Mouse (Mus musculus) stomach, embryonic 14.5 days (tissue): ENCODE results near the gene Arhgef28. TPM values are rescaled to one million over a fixed set of nuclear protein-coding genes. Genes with fewer than 3 reads are reported as not detected.

Experiments
- ATAC-seq: fragments of 200-750 bp; cut with Nextera tagmentation; 2 replicates; pipeline ENCODE4 v1.8.0; 2017; ENCODE audit warnings: low read depth, moderate TSS enrichment; ENCODE audit not compliant: insufficient number of reproducible peaks, insufficient read depth, low FRiP score
- H3K27ac ChIP-seq: fragments of 300-500 bp; sonication (generic); 2 replicates; pipeline ENCODE4 v1.5.1; 2014; ENCODE audit warnings: mild to moderate bottlenecking, low read length, moderate library complexity, mixed read lengths
- H3K27me3 ChIP-seq: fragments of 300-500 bp; sonication (generic); 2 replicates; pipeline ENCODE4 v1.6.1; 2014; ENCODE audit warnings: low read length, control low read depth, mixed read lengths; ENCODE audit not compliant: control insufficient read depth, insufficient read depth
- H3K36me3 ChIP-seq: fragments of 300-500 bp; sonication (generic); 2 replicates; pipeline ENCODE4 v1.6.1; 2014; ENCODE audit warnings: mild to moderate bottlenecking, control low read depth, low read length, moderate library complexity, mixed read lengths; ENCODE audit not compliant: control insufficient read depth, insufficient read depth
- H3K4me1 ChIP-seq: fragments of 300-500 bp; sonication (generic); 2 replicates; pipeline ENCODE4 v1.6.1; 2014; ENCODE audit warnings: low read length, control low read depth, mixed read lengths; ENCODE audit not compliant: control insufficient read depth, insufficient read depth
- H3K4me2 ChIP-seq: fragments of 300-500 bp; sonication (generic); replicated peaks from 2 replicates; pipeline ENCODE4 v1.6.1; 2014; ENCODE audit warnings: low read depth, low read length, control low read depth
- H3K4me3 ChIP-seq: fragments of 300-500 bp; sonication (generic); 2 replicates; pipeline ENCODE4 v1.5.1; 2014; ENCODE audit warnings: low read depth, low read length, control low read depth
- H3K9ac ChIP-seq: fragments of 300-500 bp; sonication (generic); replicated peaks from 2 replicates; pipeline ENCODE4 v1.6.1; 2014; ENCODE audit warnings: low read depth, mild to moderate bottlenecking, control low read depth, low read length, moderate library complexity, mixed read lengths
- H3K9me3 ChIP-seq: fragments of 300-500 bp; sonication (generic); 2 replicates; pipeline ENCODE4 v1.6.1; 2016; ENCODE audit warnings: low read depth, low read length, control low read depth; ENCODE audit not compliant: control insufficient read depth
- WGBS: fragments of 180-500 bp; shearing (Covaris S2); extraction: QIAGEN DNeasy Blood & Tissue Kit; methylation state at CpG from one replicate; pipeline ENCODE4 v1.1.7; 2014; 5-methylcytosine and 5-hydroxymethylcytosine counted together
- polyA plus RNA-seq: library from polyadenylated mRNA; unstranded; fragments of >200 nt; fragmentation: Nextera tagmentation; extraction: Ambion mirVana; gene quantifications from 2 replicates; pipeline ENCODE4 v1.2.1, GENCODE M21; 2014

Gene Arhgef28
- polyA plus RNA-seq, 1 experiment from 2014 or later: 28.4 TPM

DNA sequence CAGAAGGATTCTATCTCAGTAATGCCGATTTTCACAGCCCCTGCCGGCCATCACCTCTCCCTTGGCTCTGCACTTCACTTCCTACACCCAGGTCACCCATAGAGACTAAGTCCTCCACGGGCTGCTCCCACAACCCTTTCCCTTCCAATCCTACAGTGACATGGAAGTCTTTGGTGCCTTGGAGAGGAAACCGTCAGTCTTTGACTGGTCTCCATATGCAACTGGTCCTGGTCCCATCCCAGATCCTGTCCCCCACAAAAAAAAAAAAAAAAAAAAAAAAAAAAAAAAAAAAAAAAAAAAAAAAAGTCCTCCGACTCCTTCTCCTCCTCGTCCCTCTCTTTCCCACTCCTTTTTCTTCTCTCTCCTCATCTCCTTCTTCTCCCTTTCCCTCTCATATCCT, 74.0 kb downstream of the Arhgef28 start:
- H3K9me3 ChIP-seq: no peaks in the 10 kb centered on the region
- no peaks in the 10 kb centered on the region for H3K36me3 ChIP-seq
- peaks cover 10% of the 10 kb centered on the region for H3K4me1 ChIP-seq
- no peak overlapping the region for H3K27ac ChIP-seq
- H3K9ac ChIP-seq: no peak overlapping the region
- H3K27me3 ChIP-seq: no peaks in the 10 kb centered on the region
- ATAC-seq: no peak
- whole genome bisulfite sequencing: 68% methylated on average over 6 of the region's 6 CpGs
- no peak overlapping the region for H3K4me3 ChIP-seq
- H3K4me2 ChIP-seq: no peak overlapping the region

- Histone ChIP-seq H3K4me2 (no peak overlapping the region), H3K4me1 (peaks cover 16% of the 10 kb centered on the region; the same call in 1 of the 2 replicates), H3K4me3 (no peak overlapping the region), H3K27me3 (no peaks in the 10 kb centered on the region), H3K36me3 (no peaks in the 10 kb centered on the region), H3K27ac (no peak overlapping the region), H3K9me3 (no peaks in the 10 kb centered on the region), H3K9ac (no peak overlapping the region)
- 65% methylated on average over 5 of the region's 5 CpGs for WGBS
- ATAC-seq: no peak
These were observed 80.6 kb downstream of the Arhgef28 start for GRCm38 (mm10) chr13:98125666-98126065.

DNA sequence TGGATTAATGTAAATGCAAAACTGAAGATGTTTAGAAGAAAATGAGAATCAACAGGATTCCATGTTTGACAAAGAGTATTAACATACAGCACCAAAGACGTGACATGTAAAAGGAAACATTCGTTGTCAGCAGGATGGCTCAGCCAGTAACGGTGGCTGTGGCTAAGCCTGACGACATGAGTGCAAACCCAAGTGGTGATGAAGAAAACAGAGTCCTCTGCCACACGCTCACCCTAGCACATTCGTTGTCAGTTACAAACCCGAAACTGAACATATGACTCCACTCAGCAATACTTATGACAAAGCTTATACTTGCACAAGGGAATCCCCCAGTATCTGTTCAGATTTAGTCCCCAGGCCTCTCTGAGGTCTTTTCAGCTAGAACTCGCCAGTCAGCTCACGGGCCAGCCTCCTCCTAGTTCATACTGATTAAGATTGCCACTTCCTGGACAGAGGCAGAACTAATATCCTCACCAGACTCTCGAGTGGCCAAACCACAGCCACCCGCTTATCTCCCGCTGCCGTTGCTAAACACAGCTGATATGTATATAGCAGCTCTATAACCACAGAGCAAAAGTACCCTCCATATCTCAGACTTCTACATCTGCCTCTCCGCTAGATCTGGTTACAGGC, 82.0 kb downstream of the Arhgef28 start:
- 56% methylated on average over 14 of the region's 14 CpGs for WGBS
- Histone ChIP-seq H3K27ac (no peak overlapping the region), H3K4me1 (peaks cover 16% of the 10 kb centered on the region; the same call in 1 of the 2 replicates), H3K36me3 (no peaks in the 10 kb centered on the region), H3K9me3 (no peaks in the 10 kb centered on the region), H3K9ac (no peak overlapping the region), H3K4me2 (no peak overlapping the region), H3K27me3 (no peaks in the 10 kb centered on the region), H3K4me3 (no peak overlapping the region)
- 0 out of 2 replicates have a peak, but pooled peaks have one; percentile 33 for ATAC-seq

GRCm38 (mm10) chr13:98122766-98123165, 83.5 kb downstream of the Arhgef28 start:
- Histone ChIP-seq H3K9ac (no peak overlapping the region), H3K9me3 (no peaks in the 10 kb centered on the region), H3K36me3 (no peaks in the 10 kb centered on the region), H3K27ac (no peak overlapping the region), H3K4me1 (peaks cover 22% of the 10 kb centered on the region), H3K4me3 (no peak overlapping the region), H3K4me2 (no peak overlapping the region), H3K27me3 (no peaks in the 10 kb centered on the region)
- no peak for ATAC-seq
- WGBS: 81% methylated on average over 4 of the region's 4 CpGs

DNA sequence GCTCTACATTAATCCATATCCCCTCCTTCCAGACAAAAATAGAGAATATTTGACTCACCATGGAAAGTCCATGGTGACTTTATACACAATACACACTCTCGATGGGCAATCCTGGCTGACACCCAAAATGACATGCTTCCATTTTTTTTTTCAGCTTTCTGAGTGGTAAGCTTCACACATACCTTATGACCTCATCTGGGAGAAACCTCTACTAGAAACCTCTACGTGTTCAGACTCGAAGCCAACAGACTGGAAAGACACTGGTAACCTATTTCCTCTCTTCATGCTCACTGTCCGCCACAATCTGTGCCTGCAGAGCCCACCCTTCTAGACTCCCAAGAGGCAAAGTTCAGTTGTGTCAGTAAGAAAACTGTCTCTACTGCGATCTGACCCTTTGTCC, 84.2 kb downstream of the Arhgef28 start:
- peak overlapping the region; percentile 6; the same call in 1 of the 2 replicates for H3K27ac ChIP-seq
- H3K4me1 ChIP-seq: peaks cover 26% of the 10 kb centered on the region
- ATAC-seq: no peak
- H3K4me2 ChIP-seq: no peak overlapping the region
- no peaks in the 10 kb centered on the region for H3K27me3 ChIP-seq
- no peak overlapping the region for H3K9ac ChIP-seq
- 67% methylated on average over 5 of the region's 5 CpGs for WGBS
- no peaks in the 10 kb centered on the region for H3K36me3 ChIP-seq
- no peaks in the 10 kb centered on the region for H3K9me3 ChIP-seq
- no peak overlapping the region for H3K4me3 ChIP-seq

- no peaks in the 10 kb centered on the region for H3K9me3 ChIP-seq
- H3K4me1 ChIP-seq: peaks cover 26% of the 10 kb centered on the region
- no peak for ATAC-seq
- no peaks in the 10 kb centered on the region for H3K27me3 ChIP-seq
- H3K36me3 ChIP-seq: no peaks in the 10 kb centered on the region
- WGBS: 73% methylated on average over 4 of the region's 4 CpGs
- no peak overlapping the region for H3K4me3 ChIP-seq
- H3K4me2 ChIP-seq: no peak overlapping the region
- H3K27ac ChIP-seq: no peak overlapping the region; the same call in 1 of the 2 replicates
- no peak overlapping the region for H3K9ac ChIP-seq
These were observed 85.1 kb downstream of the Arhgef28 start for GRCm38 (mm10) chr13:98121124-98121470.

GRCm38 (mm10) chr13:98120356-98121123, 85.7 kb downstream of the Arhgef28 start:
- Histone ChIP-seq H3K36me3 (no peaks in the 10 kb centered on the region), H3K4me1 (peaks cover 28% of the 10 kb centered on the region), H3K27ac (peak overlapping the region; percentile 39; the same call in 1 of the 2 replicates), H3K9me3 (no peaks in the 10 kb centered on the region), H3K9ac (no peak overlapping the region), H3K4me2 (no peak overlapping the region; the same call in 1 of the 2 replicates), H3K4me3 (no peak overlapping the region), H3K27me3 (no peaks in the 10 kb centered on the region)
- 49% methylated on average over 11 of the region's 11 CpGs for WGBS
- peak; percentile 66; the same call in 1 of the 2 replicates for ATAC-seq

DNA sequence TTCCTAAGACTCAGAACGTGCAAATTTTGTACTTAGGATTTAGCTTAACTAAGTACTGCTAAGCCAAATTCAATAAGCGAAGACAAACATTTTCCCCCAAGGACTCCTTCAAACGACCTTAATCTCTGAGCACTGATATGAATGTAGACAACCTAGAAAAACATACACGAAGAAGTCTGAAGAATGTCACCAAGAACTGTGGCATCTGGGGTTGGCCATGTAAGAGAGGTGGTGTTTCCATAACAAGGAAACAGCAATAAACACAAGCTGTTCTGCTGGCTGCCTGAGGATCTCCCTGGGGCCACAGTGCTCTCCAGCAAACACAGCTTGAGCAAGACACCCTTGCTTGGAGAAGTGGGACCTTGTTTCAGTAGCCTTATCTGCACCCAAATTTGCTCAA, 87.9 kb downstream of the Arhgef28 start:
- Histone ChIP-seq H3K27ac (peak overlapping the region; percentile 68; the same call in 1 of the 2 replicates), H3K4me3 (no peak overlapping the region), H3K4me2 (no peak overlapping the region), H3K36me3 (no peaks in the 10 kb centered on the region), H3K4me1 (peaks cover 32% of the 10 kb centered on the region), H3K9ac (no peak overlapping the region), H3K27me3 (no peaks in the 10 kb centered on the region), H3K9me3 (no peaks in the 10 kb centered on the region)
- 56% methylated on average over 4 of the region's 4 CpGs for WGBS
- no peak for ATAC-seq
